Mouse (Mus musculus): Measurements from ENCODE around the gene Pkd2l1. TPM values are rescaled to one million over a fixed set of nuclear protein-coding genes. Genes with fewer than 3 reads are reported as not detected.

Gene Pkd2l1
- polyA plus RNA-seq, 1 experiment from 2014 or later, result not detected

DNA sequence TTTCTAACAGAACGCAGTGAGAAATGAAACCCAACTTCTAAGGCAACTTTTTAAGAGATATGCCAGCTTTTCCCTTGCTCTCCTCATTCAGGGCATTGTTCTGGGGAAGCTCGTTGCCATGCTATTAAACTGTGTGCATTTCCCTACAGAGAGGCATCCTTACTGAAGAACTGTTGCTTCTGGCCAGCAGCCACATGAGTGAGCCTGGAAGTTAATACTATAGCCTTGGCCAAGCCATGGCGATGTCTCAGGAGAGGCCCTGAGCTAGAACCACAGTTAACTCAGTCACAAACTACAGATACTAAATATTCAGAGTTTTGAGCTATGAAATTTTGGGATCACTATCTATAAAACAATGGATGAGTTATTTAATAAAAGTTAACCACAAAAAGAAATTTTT lies 89.2 kb downstream of the Pkd2l1 start:
- Histone ChIP-seq H3K9me3 (ENCODE audit: control insufficient read depth, low read length) (no peaks in the 10 kb centered on the region), H3K9ac (replicated peaks; ENCODE audit: low read depth, low read length) (no peak overlapping the region), H3K4me3 (replicated peaks; ENCODE audit: low read length) (no peak overlapping the region), H3K27me3 (replicated peaks; ENCODE audit: control insufficient read depth, insufficient read depth, low read length) (no peaks in the 10 kb centered on the region), H3K4me2 (ENCODE audit: low read length) (no peak overlapping the region), H3K36me3 (ENCODE audit: control insufficient read depth, insufficient read depth) (0 out of 2 replicates have a peak, but pooled peaks cover 2% of the 10 kb centered on the region), H3K27ac (ENCODE audit: low read length) (no peak overlapping the region), H3K4me1 (replicated peaks; ENCODE audit: control insufficient read depth, insufficient read depth, low read length) (peaks cover 19% of the 10 kb centered on the region)
- ATAC-seq, result no peak
- 79% methylated on average over 3 of the region's 3 CpGs for WGBS

DNA sequence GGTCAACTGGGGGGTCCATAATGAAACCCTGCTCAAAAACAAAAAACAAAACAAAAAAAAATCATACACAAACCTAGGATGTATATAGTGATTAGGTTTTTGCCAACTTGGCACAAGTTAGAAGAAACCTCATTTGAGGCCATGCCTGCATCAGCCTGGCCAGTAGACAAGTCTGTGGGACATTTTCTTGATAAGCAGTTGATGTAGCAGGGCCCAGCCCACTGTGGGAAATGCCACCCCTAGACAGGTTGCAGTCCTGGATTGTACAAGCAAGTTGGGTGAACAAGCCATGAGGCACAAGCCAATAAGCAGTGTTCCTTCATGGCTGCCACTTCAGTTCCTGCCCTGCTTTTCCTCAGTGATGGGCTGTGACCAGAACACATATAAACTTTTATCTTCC lies 91.4 kb downstream of the Pkd2l1 start:
- ATAC-seq, result no peak
- Histone ChIP-seq H3K9me3 (ENCODE audit: control insufficient read depth, low read length) (no peaks in the 10 kb centered on the region), H3K4me3 (replicated peaks; ENCODE audit: low read length) (no peak overlapping the region), H3K27me3 (replicated peaks; ENCODE audit: control insufficient read depth, insufficient read depth, low read length) (no peaks in the 10 kb centered on the region), H3K27ac (ENCODE audit: low read length) (no peak overlapping the region), H3K4me1 (replicated peaks; ENCODE audit: control insufficient read depth, insufficient read depth, low read length) (peaks cover 7% of the 10 kb centered on the region), H3K4me2 (ENCODE audit: low read length) (no peak overlapping the region), H3K9ac (replicated peaks; ENCODE audit: low read depth, low read length) (no peak overlapping the region), H3K36me3 (ENCODE audit: control insufficient read depth, insufficient read depth) (peaks cover 15% of the 10 kb centered on the region)

Other genes starting within 250 kb of the Pkd2l1 start
- 0.21 and 0.39 TPM in 2 replicates for gene Cpn1, start 205.9 kb downstream of the Pkd2l1 start, polyA plus RNA-seq (2015; fragmentation: Nextera tagmentation; extraction: Ambion mirVana)
- not detected in 2 replicates for gene Cyp2c23, start 163.2 kb downstream of the Pkd2l1 start, polyA plus RNA-seq (2015; fragmentation: Nextera tagmentation; extraction: Ambion mirVana)
- 20.8 and 23.5 TPM in 2 replicates for gene Erlin1, start 122.7 kb downstream of the Pkd2l1 start, polyA plus RNA-seq (2015; fragmentation: Nextera tagmentation; extraction: Ambion mirVana)
- 61.7 and 72.4 TPM in 2 replicates for gene Chuk, start 85.0 kb downstream of the Pkd2l1 start, polyA plus RNA-seq (2015; fragmentation: Nextera tagmentation; extraction: Ambion mirVana)
- 39.7 and 44.0 TPM in 2 replicates for gene Cwf19l1, start 56.6 kb downstream of the Pkd2l1 start, polyA plus RNA-seq (2015; fragmentation: Nextera tagmentation; extraction: Ambion mirVana)
- gene Bloc1s2, start 46.0 kb downstream of the Pkd2l1 start, polyA plus RNA-seq (2015; fragmentation: Nextera tagmentation; extraction: Ambion mirVana), result 150 and 152 TPM in 2 replicates
- 1.8 and 2.1 TPM in 2 replicates for gene Scd3, start 10.8 kb upstream of the Pkd2l1 start, polyA plus RNA-seq (2015; fragmentation: Nextera tagmentation; extraction: Ambion mirVana)
- 290 and 318 TPM in 2 replicates for gene Scd2, start 101.2 kb upstream of the Pkd2l1 start, polyA plus RNA-seq (2015; fragmentation: Nextera tagmentation; extraction: Ambion mirVana)
- 0.07 and 0.16 TPM in 2 replicates for gene Scd4, start 140.7 kb upstream of the Pkd2l1 start, polyA plus RNA-seq (2015; fragmentation: Nextera tagmentation; extraction: Ambion mirVana)
- 3.6 and 5.0 TPM in 2 replicates for gene Scd1, start 215.4 kb upstream of the Pkd2l1 start, polyA plus RNA-seq (2015; fragmentation: Nextera tagmentation; extraction: Ambion mirVana)